Mouse (Mus musculus) cerebellum, postnatal 36 days (tissue): ENCODE results near the gene Efnb1.
A peak's percentile ranks its signal among the peaks of the same experiment; 100 is the strongest.

ENCODE experiments used
- DNase-seq, 2 experiments: peaks; one replicate each; pipeline ENCODE4 v3.0.0; 2021 to 2022; ENCODE audit warnings: mixed read lengths in 2 of 2

Efnb1 gene

GRCm38 (mm10) chrX:99154358-99154757 is 18.4 kb downstream of the Efnb1 start:
- no peak for DNase-seq

GRCm38 (mm10) chrX:99159020-99159419 is 23.1 kb downstream of the Efnb1 start:
- no peak for DNase-seq

- DNase-seq: no peak
Observed at GRCm38 (mm10) chrX:99164111-99164510, 28.2 kb downstream of the Efnb1 start.

- DNase-seq: no peak
Observed at GRCm38 (mm10) chrX:99164855-99165368, 29.0 kb downstream of the Efnb1 start.

- DNase-seq: no peak
Observed at GRCm38 (mm10) chrX:99167014-99167413, 31.1 kb downstream of the Efnb1 start.

- DNase-seq: no peak
Observed at GRCm38 (mm10) chrX:99167550-99167949, 31.6 kb downstream of the Efnb1 start.

GRCm38 (mm10) chrX:99172301-99172700 is 36.4 kb downstream of the Efnb1 start:
- no peak for DNase-seq

GRCm38 (mm10) chrX:99185081-99185596 is 49.2 kb downstream of the Efnb1 start:
- DNase-seq: no peak

- DNase-seq: no peak
Observed at GRCm38 (mm10) chrX:99186497-99187435, 50.8 kb downstream of the Efnb1 start.

GRCm38 (mm10) chrX:99191441-99192087 is 55.6 kb downstream of the Efnb1 start:
- no peak for DNase-seq

GRCm38 (mm10) chrX:99196910-99197309 is 61.0 kb downstream of the Efnb1 start:
- no peak for DNase-seq

- peak in 1 of 2 experiments; percentile 7 for DNase-seq
Observed at GRCm38 (mm10) chrX:99198532-99198931, 62.6 kb downstream of the Efnb1 start.
